Mouse (Mus musculus) spleen, embryonic (tissue): ENCODE measurements around the gene Epb41l4b.

Experiments used
- CTCF ChIA-PET: fragments of 350-600 bp; sonication (Branson Sonifier 250); formaldehyde crosslinking; loops from one replicate; lab custom pipeline; 2022; lab: Charles Lee

Gene Epb41l4b

GRCm38 (mm10) chr4:57016366-57017171 lies 126.7 kb downstream of the Epb41l4b start:
- CTCF ChIA-PET, result interaction anchor here (0.5 to 1.1 kb wide), 5 partner anchors 14 to 159 kb away, joined by 3 to 10 read pairs (median 3); no protein-coding TSS in a partner anchor

- CTCF ChIA-PET, result no interaction called here
Observed at GRCm38 (mm10) chr4:57015032-57015431, 128.2 kb downstream of the Epb41l4b start.

GRCm38 (mm10) chr4:57011454-57012046 lies 131.7 kb downstream of the Epb41l4b start:
- CTCF ChIA-PET, result interaction anchor here (0.7 kb wide), 1 partner anchor 24 kb away, joined by 3 read pairs; no protein-coding TSS in a partner anchor

GRCm38 (mm10) chr4:57010919-57011318 lies 132.3 kb downstream of the Epb41l4b start:
- CTCF ChIA-PET, result no interaction called here

GRCm38 (mm10) chr4:57010425-57010824 lies 132.8 kb downstream of the Epb41l4b start:
- CTCF ChIA-PET, result no interaction called here

GRCm38 (mm10) chr4:57007717-57008116 lies 135.5 kb downstream of the Epb41l4b start:
- CTCF ChIA-PET, result no interaction called here

GRCm38 (mm10) chr4:57005011-57005410 lies 138.2 kb downstream of the Epb41l4b start:
- CTCF ChIA-PET, result no interaction called here

GRCm38 (mm10) chr4:57003886-57004285 lies 139.4 kb downstream of the Epb41l4b start:
- CTCF ChIA-PET, result no interaction called here

- CTCF ChIA-PET, result no interaction called here
Observed at GRCm38 (mm10) chr4:57002751-57003150, 140.5 kb downstream of the Epb41l4b start.

GRCm38 (mm10) chr4:57001437-57001836 lies 141.8 kb downstream of the Epb41l4b start:
- CTCF ChIA-PET, result no interaction called here

- CTCF ChIA-PET, result no interaction called here
Observed at GRCm38 (mm10) chr4:56993331-56993730, 149.9 kb downstream of the Epb41l4b start.

GRCm38 (mm10) chr4:56991951-56992350 lies 151.3 kb downstream of the Epb41l4b start:
- CTCF ChIA-PET, result no interaction called here

GRCm38 (mm10) chr4:56990215-56990584 lies 153.0 kb downstream of the Epb41l4b start, which contains the start of gene Frrs1l:
TSS of gene Frrs1l (minus strand) at chr4:56990391.
- CTCF ChIA-PET, result no interaction called here

GRCm38 (mm10) chr4:56989431-56990214 lies 153.6 kb downstream of the Epb41l4b start:
- CTCF ChIA-PET, result no interaction called here

GRCm38 (mm10) chr4:56965586-56966179 lies 177.6 kb downstream of the Epb41l4b start:
- CTCF ChIA-PET, result no interaction called here

- CTCF ChIA-PET, result no interaction called here
Observed at GRCm38 (mm10) chr4:56963687-56964086, 179.6 kb downstream of the Epb41l4b start.

- CTCF ChIA-PET, result interaction anchor here (0.7 kb wide), 1 partner anchor 73 kb away, joined by 3 read pairs; no protein-coding TSS in a partner anchor
Observed at GRCm38 (mm10) chr4:56961320-56961925, 181.8 kb downstream of the Epb41l4b start.

- CTCF ChIA-PET, result no interaction called here
Observed at GRCm38 (mm10) chr4:56957518-56957917, 185.7 kb downstream of the Epb41l4b start.

- CTCF ChIA-PET, result no interaction called here
Observed at GRCm38 (mm10) chr4:56953235-56953634, 190.0 kb downstream of the Epb41l4b start.

GRCm38 (mm10) chr4:56951701-56952100 lies 191.5 kb downstream of the Epb41l4b start:
- CTCF ChIA-PET, result no interaction called here

GRCm38 (mm10) chr4:56949494-56949893 lies 193.7 kb downstream of the Epb41l4b start:
- CTCF ChIA-PET, result no interaction called here
